Comparison of ENCODE assay signal across 8 mouse cellular contexts in the genomic region with DNA sequence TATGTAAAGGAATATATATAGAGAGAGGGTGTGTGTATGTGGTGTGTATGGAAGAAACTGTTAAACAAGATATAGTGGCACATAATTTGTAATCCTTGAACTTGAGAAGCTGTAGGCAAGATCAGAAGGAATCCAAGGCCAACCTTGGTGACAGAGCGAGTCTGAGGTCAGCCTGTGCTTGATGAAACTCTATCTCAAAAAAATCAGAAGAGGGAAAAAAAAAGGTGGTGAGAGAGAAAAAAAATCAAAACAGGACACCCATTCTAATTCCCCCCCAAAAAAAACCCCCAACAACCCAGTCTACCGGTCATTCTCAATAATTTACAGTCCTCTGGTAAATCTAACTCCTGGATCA. TPM values are rescaled to one million over a fixed set of nuclear protein-coding genes. Genes with fewer than 3 reads are reported as not detected.
DNase-seq lines count a peak whose midpoint lies in the region; ATAC-seq and TF ChIP-seq lines count a peak whose summit lies in the region.

No protein-coding gene starts in this region.

- no peak for TF ChIP-seq POLR2A in testis, adult 2 months (IDR thresholded peaks at IDR 0.05; ENCODE audit: control insufficient read depth, low read depth, low read length)

- no peaks in the 10 kb centered on the region for H3K36me3 ChIP-seq in testis, adult 2 months (ENCODE audit: control insufficient read depth, insufficient read depth, low read length)
- H3K36me3 ChIP-seq in liver, embryonic 12.5 days, result peaks cover 14% of the 10 kb centered on the region

- peak overlapping the region; percentile 100 for H3K4me2 ChIP-seq in liver, embryonic 12.5 days

- H3K4me1 ChIP-seq in testis, adult 2 months (ENCODE audit: control insufficient read depth, insufficient read depth, low read length), result peaks cover 17% of the 10 kb centered on the region
- peaks cover 60% of the 10 kb centered on the region for H3K4me1 ChIP-seq in liver, embryonic 12.5 days

- intact Hi-C loops in gastrocnemius, adult 2 months (cut with DNase I), result no loop called here

- H3K4me3 ChIP-seq in gastrocnemius, adult 2 months, result peak overlapping the region; percentile 98
- H3K4me3 ChIP-seq in testis, adult 2 months (ENCODE audit: control insufficient read depth, low read depth, low read length), result peak overlapping the region; percentile 90
- H3K4me3 ChIP-seq in liver, embryonic 12.5 days, result peak overlapping the region; percentile 84

- no peak for TF ChIP-seq CTCF in gastrocnemius, adult 2 months (IDR thresholded peaks at IDR 0.05)
- no peak for TF ChIP-seq CTCF in testis, adult 2 months (IDR thresholded peaks at IDR 0.05; ENCODE audit: control insufficient read depth, insufficient read depth, insufficient replicate concordance, low read depth, low read length)

- no peaks in the 10 kb centered on the region for H3K27me3 ChIP-seq in testis, adult 2 months (ENCODE audit: control insufficient read depth, insufficient read depth, low read length)
- H3K27me3 ChIP-seq in liver, embryonic 12.5 days (replicated peaks), result peaks cover 19% of the 10 kb centered on the region

- ATAC-seq in liver, embryonic 12.5 days, result no peak

- no peak for DNase-seq in gastrocnemius, adult 2 months
- no peak for DNase-seq in gastrocnemius, postnatal 25 days
- DNase-seq in testis, postnatal 14 days (ENCODE audit: low spot score), result no peak
- no peak for DNase-seq in thymus, postnatal 4 days
- no peak for DNase-seq in frontal cortex, postnatal 36 days (ENCODE audit: low spot score in 2 of 2)
- DNase-seq in ovary, postnatal 14 days (ENCODE audit: low spot score), result no peak

- H3K9me3 ChIP-seq in liver, embryonic 12.5 days (replicated peaks), result no peaks in the 10 kb centered on the region

- H3K9ac ChIP-seq in liver, embryonic 12.5 days, result no peak overlapping the region

- peak overlapping the region; percentile 99 for H3K27ac ChIP-seq in gastrocnemius, adult 2 months
- H3K27ac ChIP-seq in testis, adult 2 months (ENCODE audit: control insufficient read depth, insufficient read depth, low read depth, low read length), result peak overlapping the region; percentile 58; the same call in 1 of the 2 replicates
- H3K27ac ChIP-seq in liver, embryonic 12.5 days, result peak overlapping the region; percentile 28; the same call in 1 of the 2 replicates

- 14% methylated on average over 2 of the region's 2 CpGs for WGBS in liver, embryonic 12.5 days (ENCODE audit: insufficient replicate concordance)

RNA-seq across cellular contexts. Expression of gene Pptc7, which starts 0.4 kb away (rescaled TPM):
- total RNA-seq in gastrocnemius, adult 2 months (2021), result 100 to 1,000 TPM; 103 to 115 TPM
- 10 to 100 TPM; 78.9 to 87.0 TPM for total RNA-seq in gastrocnemius, postnatal 25 days (2021)
- polyA plus RNA-seq in testis, adult 2 months (2012; rRNA removed), result 47.8 and 48.0 TPM in 2 replicates
- 6.1 and 6.8 TPM in 2 replicates for polyA plus RNA-seq in liver, embryonic 12.5 days (2016; fragmentation: Nextera tagmentation; extraction: Ambion mirVana)

RNA-seq across cellular contexts. Expression of gene Tctn1, which starts 19.5 kb away (rescaled TPM):
- total RNA-seq in gastrocnemius, adult 2 months (2021), result 1 to 10 TPM; 1.8 to 2.0 TPM
- total RNA-seq in gastrocnemius, postnatal 25 days (2021), result 1 to 10 TPM; 1.9 to 2.2 TPM
- 59.8 and 63.3 TPM in 2 replicates for polyA plus RNA-seq in testis, adult 2 months (2012; rRNA removed)
- polyA plus RNA-seq in liver, embryonic 12.5 days (2016; fragmentation: Nextera tagmentation; extraction: Ambion mirVana), result 1.2 and 1.7 TPM in 2 replicates

Comparison
In these comparisons a context has a peak if more than half of its experiments do, and no peak if none do; other contexts are left out.
1. H3K27ac ChIP-seq: peak in every context shown above with its lines; median percentile 99 in gastrocnemius, adult 2 months; 58 in testis, adult 2 months; 28 in liver, embryonic 12.5 days.